Mouse (Mus musculus) hindbrain, embryonic 12.5 days (tissue): Measurements from ENCODE around the gene Pde3b. TPM values are rescaled to one million over a fixed set of nuclear protein-coding genes. Genes with fewer than 3 reads are reported as not detected.

Experiments used
- ATAC-seq: fragments of 200-750 bp; cut with Nextera tagmentation; 2 replicates; pipeline ENCODE4 v1.8.0; 2017; ENCODE audit warnings: moderate TSS enrichment; ENCODE audit not compliant: low FRiP score
- H3K27ac ChIP-seq: fragments of 300-500 bp; sonication (generic); 2 replicates; pipeline ENCODE4 v1.5.1; 2016; ENCODE audit warnings: mild to moderate bottlenecking
- H3K27me3 ChIP-seq: fragments of 300-500 bp; sonication (generic); 2 replicates; pipeline ENCODE4 v1.6.1; 2016; ENCODE audit warnings: mild to moderate bottlenecking
- H3K36me3 ChIP-seq: fragments of 300-500 bp; sonication (generic); 2 replicates; pipeline ENCODE4 v1.6.1; 2016; ENCODE audit warnings: mild to moderate bottlenecking
- H3K4me1 ChIP-seq: fragments of 300-500 bp; sonication (generic); 2 replicates; pipeline ENCODE4 v1.6.1; 2016
- H3K4me2 ChIP-seq: fragments of 300-500 bp; sonication (generic); replicated peaks from 2 replicates; pipeline ENCODE4 v1.6.1; 2016; ENCODE audit warnings: mild to moderate bottlenecking
- H3K4me3 ChIP-seq: fragments of 300-500 bp; sonication (generic); 2 replicates; pipeline ENCODE4 v1.5.1; 2016; ENCODE audit warnings: mild to moderate bottlenecking
- H3K9ac ChIP-seq: fragments of 300-500 bp; sonication (generic); 2 replicates; pipeline ENCODE4 v1.6.1; 2016; ENCODE audit warnings: mild to moderate bottlenecking, moderate library complexity
- H3K9me3 ChIP-seq: fragments of 300-500 bp; sonication (generic); replicated peaks from 2 replicates; pipeline ENCODE4 v1.6.1; 2016; ENCODE audit warnings: mild to moderate bottlenecking
- WGBS: fragments of 180-500 bp; shearing (Covaris S2); methylation state at CpG from one replicate; pipeline ENCODE4 v1.1.7; 2016; 5-methylcytosine and 5-hydroxymethylcytosine counted together
- polyA plus RNA-seq: library from polyadenylated mRNA; unstranded; fragments of >200 nt; fragmentation: Nextera tagmentation; extraction: Ambion mirVana; gene quantifications from 2 replicates; pipeline ENCODE4 v1.2.1, GENCODE M21; 2016

Pde3b gene
- polyA plus RNA-seq, 1 experiment from 2014 or later: 10.3 TPM

- 86% methylated on average over 5 of the region's 5 CpGs for WGBS
- no peaks in the 10 kb centered on the region for H3K27me3 ChIP-seq
- H3K9me3 ChIP-seq: no peaks in the 10 kb centered on the region
- no peaks in the 10 kb centered on the region for H3K36me3 ChIP-seq
- no peak overlapping the region for H3K4me3 ChIP-seq
- no peaks in the 10 kb centered on the region for H3K4me1 ChIP-seq
- no peak for ATAC-seq
- H3K27ac ChIP-seq: no peak overlapping the region
- no peak overlapping the region for H3K4me2 ChIP-seq
- H3K9ac ChIP-seq: no peak overlapping the region
These were observed 38.4 kb downstream of the Pde3b start for GRCm38 (mm10) chr7:114453300-114453990.

- Histone ChIP-seq H3K27ac (no peak overlapping the region), H3K27me3 (no peaks in the 10 kb centered on the region), H3K4me3 (no peak overlapping the region), H3K9me3 (no peaks in the 10 kb centered on the region), H3K4me1 (no peaks in the 10 kb centered on the region), H3K4me2 (no peak overlapping the region), H3K36me3 (no peaks in the 10 kb centered on the region), H3K9ac (no peak overlapping the region)
- 73% methylated on average over 1 of the region's 1 CpGs for WGBS
- no peak for ATAC-seq
These were observed 39.8 kb downstream of the Pde3b start for GRCm38 (mm10) chr7:114454858-114455257.

DNA sequence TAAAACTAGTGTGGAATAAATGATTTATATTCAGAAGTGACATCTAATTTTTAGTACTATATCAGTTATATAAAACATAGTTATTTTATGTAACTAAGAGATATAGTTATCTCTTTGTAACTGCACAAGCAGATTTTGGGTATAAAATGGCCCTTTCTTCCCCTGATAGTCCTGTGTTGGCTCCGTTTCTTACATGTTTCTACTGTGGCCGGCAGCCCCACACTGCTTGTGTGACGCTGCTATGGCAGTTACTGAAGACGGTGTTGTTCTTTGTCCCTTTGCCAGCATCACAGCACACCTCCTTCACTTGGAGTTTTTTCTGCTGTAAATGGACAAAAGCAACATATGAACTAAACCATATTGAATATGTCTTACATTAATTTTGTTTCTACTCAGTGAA is 41.8 kb downstream of the Pde3b start:
- ATAC-seq: no peak
- H3K36me3 ChIP-seq: no peaks in the 10 kb centered on the region
- no peak overlapping the region for H3K4me3 ChIP-seq
- no peaks in the 10 kb centered on the region for H3K9me3 ChIP-seq
- H3K27ac ChIP-seq: no peak overlapping the region
- WGBS: 84% methylated on average over 4 of the region's 4 CpGs
- no peaks in the 10 kb centered on the region for H3K4me1 ChIP-seq
- no peak overlapping the region for H3K4me2 ChIP-seq
- no peak overlapping the region for H3K9ac ChIP-seq
- no peaks in the 10 kb centered on the region for H3K27me3 ChIP-seq

DNA sequence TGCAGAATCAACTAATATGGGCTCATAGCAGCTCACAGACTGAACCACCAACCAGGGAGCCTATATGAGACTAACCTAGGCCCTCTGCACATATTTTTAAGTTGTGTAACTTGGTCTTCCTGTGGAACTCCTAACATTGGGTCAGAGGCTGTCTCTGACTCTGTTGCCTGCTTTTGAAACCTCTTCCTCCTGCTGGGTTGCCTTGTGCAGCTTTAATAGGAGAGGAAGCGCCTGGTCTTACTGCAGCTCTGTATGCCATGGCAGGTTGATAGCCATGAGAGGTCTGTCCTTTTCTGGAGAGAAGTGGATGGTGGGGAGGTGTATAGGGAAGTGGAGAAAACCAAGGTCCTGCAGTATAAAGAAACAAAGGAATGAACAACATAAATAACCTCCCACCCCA is 44.8 kb downstream of the Pde3b start:
- no peaks in the 10 kb centered on the region for H3K27me3 ChIP-seq
- WGBS: 45% methylated on average over 1 of the region's 1 CpGs

DNA sequence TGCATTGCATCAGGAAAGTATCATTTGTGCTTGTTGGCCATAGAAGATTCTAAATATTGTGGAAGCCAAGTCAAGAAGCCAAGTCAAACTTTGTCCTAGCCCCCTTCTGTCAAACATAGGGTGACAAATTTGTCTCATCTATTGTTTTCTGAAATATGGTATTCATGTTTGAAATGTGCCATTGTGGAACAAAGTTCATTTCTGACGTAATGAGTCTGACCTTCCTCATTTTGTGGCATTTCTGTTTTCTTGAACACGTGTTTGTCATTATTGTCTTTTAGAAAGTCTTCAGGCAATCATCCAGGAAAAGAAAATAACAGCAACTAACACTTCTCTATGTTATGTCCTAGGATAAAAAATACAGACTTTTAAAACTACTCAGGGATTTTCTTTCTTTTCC is 46.6 kb downstream of the Pde3b start:
- Histone ChIP-seq H3K9me3 (no peaks in the 10 kb centered on the region), H3K27me3 (no peaks in the 10 kb centered on the region), H3K4me1 (no peaks in the 10 kb centered on the region), H3K9ac (no peak overlapping the region), H3K36me3 (no peaks in the 10 kb centered on the region), H3K4me3 (no peak overlapping the region), H3K27ac (no peak overlapping the region), H3K4me2 (no peak overlapping the region)
- 79% methylated on average over 2 of the region's 2 CpGs for WGBS
- ATAC-seq: no peak

More for the DNA sequence above, 44.8 kb downstream of the Pde3b start:
- no peaks in the 10 kb centered on the region for H3K4me1 ChIP-seq
- no peaks in the 10 kb centered on the region for H3K36me3 ChIP-seq
- H3K4me3 ChIP-seq: no peak overlapping the region
- no peak overlapping the region for H3K4me2 ChIP-seq
- ATAC-seq: no peak
- H3K27ac ChIP-seq: no peak overlapping the region
- no peak overlapping the region for H3K9ac ChIP-seq
- H3K9me3 ChIP-seq: no peaks in the 10 kb centered on the region

DNA sequence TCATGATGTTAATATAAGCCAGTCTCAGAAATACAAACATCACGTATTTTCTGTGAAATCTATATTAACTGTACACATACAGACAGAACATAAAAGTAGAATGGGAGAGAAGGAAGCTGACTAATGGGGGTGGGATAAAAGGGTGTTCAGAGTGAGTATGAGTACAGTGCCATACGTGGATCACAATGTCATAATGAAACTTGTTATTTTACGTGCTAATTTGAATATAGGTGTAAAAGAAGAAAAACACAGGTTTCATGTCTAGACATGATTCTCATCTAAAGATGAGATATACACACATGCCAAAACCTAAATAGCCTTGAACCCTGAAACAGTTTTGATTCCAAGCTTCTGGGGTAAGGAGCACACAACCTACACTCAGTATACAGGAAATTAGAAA is 51.3 kb downstream of the Pde3b start:
- H3K4me3 ChIP-seq: no peak overlapping the region
- no peak overlapping the region for H3K27ac ChIP-seq
- H3K9ac ChIP-seq: no peak overlapping the region
- WGBS: 92% methylated on average over 3 of the region's 3 CpGs
- no peak overlapping the region for H3K4me2 ChIP-seq
- no peaks in the 10 kb centered on the region for H3K9me3 ChIP-seq
- H3K36me3 ChIP-seq: no peaks in the 10 kb centered on the region
- no peak for ATAC-seq
- H3K4me1 ChIP-seq: no peaks in the 10 kb centered on the region
- no peaks in the 10 kb centered on the region for H3K27me3 ChIP-seq

GRCm38 (mm10) chr7:114472471-114472870 is 57.4 kb downstream of the Pde3b start:
- Histone ChIP-seq H3K27me3 (no peaks in the 10 kb centered on the region), H3K27ac (no peak overlapping the region), H3K4me1 (no peaks in the 10 kb centered on the region), H3K4me3 (no peak overlapping the region), H3K9ac (no peak overlapping the region), H3K4me2 (no peak overlapping the region), H3K36me3 (no peaks in the 10 kb centered on the region), H3K9me3 (no peaks in the 10 kb centered on the region)
- ATAC-seq: no peak
- 74% methylated on average over 2 of the region's 2 CpGs for WGBS

DNA sequence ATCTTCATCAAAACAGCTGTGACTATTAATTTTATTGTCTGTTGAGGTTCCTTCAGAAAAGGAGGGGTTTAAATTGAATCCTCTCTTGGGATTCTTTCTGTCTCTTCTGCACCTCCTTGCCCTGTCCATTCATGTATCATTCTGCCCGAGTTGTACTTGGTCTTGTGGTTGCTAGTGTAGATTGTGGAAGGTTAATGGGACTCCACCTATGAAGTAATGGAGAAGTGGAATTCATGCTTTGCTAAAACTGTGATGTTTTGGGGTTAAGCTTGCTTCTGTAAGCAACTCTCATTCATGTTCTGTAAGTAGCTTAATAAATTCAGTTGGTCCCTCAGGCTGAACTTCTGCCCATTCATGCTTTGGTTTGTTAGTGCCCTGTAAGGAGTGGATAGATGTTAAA is 59.8 kb downstream of the Pde3b start:
- Histone ChIP-seq H3K4me2 (no peak overlapping the region), H3K36me3 (no peaks in the 10 kb centered on the region), H3K27ac (no peak overlapping the region), H3K4me1 (no peaks in the 10 kb centered on the region), H3K27me3 (no peaks in the 10 kb centered on the region), H3K4me3 (no peak overlapping the region), H3K9me3 (no peaks in the 10 kb centered on the region), H3K9ac (no peak overlapping the region)
- 83% methylated on average over 1 of the region's 1 CpGs for WGBS
- ATAC-seq: no peak

DNA sequence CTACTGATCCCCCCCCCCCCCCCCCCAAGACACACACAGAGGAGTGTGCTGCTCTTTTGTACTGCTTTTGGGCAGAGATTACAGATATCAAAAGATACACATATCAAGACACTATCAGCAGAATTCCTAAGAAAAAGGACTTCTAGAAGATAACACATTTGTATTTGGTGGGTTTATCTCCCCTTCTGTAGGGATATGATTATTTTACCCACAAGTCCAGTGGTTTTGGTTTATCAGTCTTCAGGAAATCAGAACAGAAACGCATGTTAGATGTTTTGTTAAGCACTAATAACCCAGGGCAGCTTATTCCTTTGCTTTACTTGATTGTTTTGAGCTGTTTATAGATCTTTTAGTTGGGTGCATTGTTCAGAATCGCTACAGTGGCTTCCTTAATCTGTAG is 62.8 kb downstream of the Pde3b start:
- no peak overlapping the region for H3K27ac ChIP-seq
- H3K4me2 ChIP-seq: no peak overlapping the region
- H3K9me3 ChIP-seq: no peaks in the 10 kb centered on the region
- no peak overlapping the region for H3K4me3 ChIP-seq
- H3K27me3 ChIP-seq: no peaks in the 10 kb centered on the region
- H3K4me1 ChIP-seq: no peaks in the 10 kb centered on the region
- H3K9ac ChIP-seq: no peak overlapping the region
- no peak for ATAC-seq
- 90% methylated on average over 2 of the region's 2 CpGs for WGBS
- H3K36me3 ChIP-seq: no peaks in the 10 kb centered on the region

- 34% methylated on average over 5 of the region's 5 CpGs for WGBS
- no peak overlapping the region for H3K27ac ChIP-seq
- no peak overlapping the region for H3K9ac ChIP-seq
- H3K9me3 ChIP-seq: no peaks in the 10 kb centered on the region
- H3K4me1 ChIP-seq: no peaks in the 10 kb centered on the region
- H3K4me2 ChIP-seq: no peak overlapping the region
- H3K27me3 ChIP-seq: no peaks in the 10 kb centered on the region
- no peak for ATAC-seq
- H3K36me3 ChIP-seq: no peaks in the 10 kb centered on the region
- no peak overlapping the region for H3K4me3 ChIP-seq
These were observed 63.8 kb downstream of the Pde3b start for GRCm38 (mm10) chr7:114478901-114479300.

- 72% methylated on average over 4 of the region's 4 CpGs for WGBS
These were observed 64.7 kb downstream of the Pde3b start for GRCm38 (mm10) chr7:114479779-114480178.

GRCm38 (mm10) chr7:114480196-114480989 is 65.3 kb downstream of the Pde3b start:
- no peak overlapping the region for H3K27ac ChIP-seq
- H3K4me1 ChIP-seq: no peaks in the 10 kb centered on the region
- ATAC-seq: no peak
- WGBS: 83% methylated on average over 6 of the region's 6 CpGs
- H3K36me3 ChIP-seq: no peaks in the 10 kb centered on the region
- H3K9ac ChIP-seq: no peak overlapping the region
- no peaks in the 10 kb centered on the region for H3K9me3 ChIP-seq
- no peak overlapping the region for H3K4me2 ChIP-seq
- H3K27me3 ChIP-seq: no peaks in the 10 kb centered on the region
- H3K4me3 ChIP-seq: no peak overlapping the region

More at GRCm38 (mm10) chr7:114479779-114480178, 64.7 kb downstream of the Pde3b start:
- Histone ChIP-seq H3K4me2 (no peak overlapping the region), H3K4me3 (no peak overlapping the region), H3K27ac (no peak overlapping the region), H3K9ac (no peak overlapping the region), H3K36me3 (no peaks in the 10 kb centered on the region), H3K4me1 (no peaks in the 10 kb centered on the region), H3K27me3 (no peaks in the 10 kb centered on the region), H3K9me3 (no peaks in the 10 kb centered on the region)
- no peak for ATAC-seq

- Histone ChIP-seq H3K4me2 (no peak overlapping the region), H3K27me3 (no peaks in the 10 kb centered on the region), H3K9me3 (no peaks in the 10 kb centered on the region), H3K36me3 (no peaks in the 10 kb centered on the region), H3K27ac (no peak overlapping the region), H3K9ac (no peak overlapping the region), H3K4me1 (no peaks in the 10 kb centered on the region), H3K4me3 (no peak overlapping the region)
- no peak for ATAC-seq
- 88% methylated on average over 1 of the region's 1 CpGs for WGBS
These were observed 65.9 kb downstream of the Pde3b start for GRCm38 (mm10) chr7:114481008-114481407.
